Mouse (Mus musculus): Measurements from ENCODE around the gene March10.
A peak's percentile ranks its signal among the peaks of the same experiment; 100 is the strongest.

March10 gene

GRCm38 (mm10) chr11:105466756-105467155 is 10.2 kb upstream of the March10 start:
- peak; percentile 38 for DNase-seq (ENCODE audit: inconsistent ontology term)

- DNase-seq (ENCODE audit: inconsistent ontology term): no peak
Observed at GRCm38 (mm10) chr11:105465488-105465887, 9.0 kb upstream of the March10 start.

- no peak for DNase-seq (ENCODE audit: inconsistent ontology term)
Observed at GRCm38 (mm10) chr11:105464430-105464967, 8.0 kb upstream of the March10 start.

- DNase-seq (ENCODE audit: inconsistent ontology term): peak; percentile 47
Observed at GRCm38 (mm10) chr11:105459900-105460299, 3.4 kb upstream of the March10 start.

- DNase-seq (ENCODE audit: inconsistent ontology term): no peak
Observed at GRCm38 (mm10) chr11:105457041-105457440, 506 bp upstream of the March10 start.

GRCm38 (mm10) chr11:105455118-105455517 is 1.4 kb downstream of the March10 start:
- no peak for DNase-seq (ENCODE audit: inconsistent ontology term)

GRCm38 (mm10) chr11:105453084-105453483 is 3.5 kb downstream of the March10 start:
- no peak for DNase-seq (ENCODE audit: inconsistent ontology term)

GRCm38 (mm10) chr11:105452504-105452903 is 4.0 kb downstream of the March10 start:
- DNase-seq (ENCODE audit: inconsistent ontology term): no peak

- peak; percentile 35 for DNase-seq (ENCODE audit: inconsistent ontology term)
Observed at GRCm38 (mm10) chr11:105451553-105452135, 4.9 kb downstream of the March10 start.

GRCm38 (mm10) chr11:105449581-105450315 is 6.8 kb downstream of the March10 start:
- no peak for DNase-seq (ENCODE audit: inconsistent ontology term)

GRCm38 (mm10) chr11:105447661-105448060 is 8.9 kb downstream of the March10 start:
- no peak for DNase-seq (ENCODE audit: inconsistent ontology term)

- no peak for DNase-seq (ENCODE audit: inconsistent ontology term)
Observed at GRCm38 (mm10) chr11:105446221-105446620, 10.3 kb downstream of the March10 start.

GRCm38 (mm10) chr11:105445741-105446140 is 10.8 kb downstream of the March10 start:
- no peak for DNase-seq (ENCODE audit: inconsistent ontology term)

- DNase-seq (ENCODE audit: inconsistent ontology term): no peak
Observed at GRCm38 (mm10) chr11:105444929-105445328, 11.6 kb downstream of the March10 start.

GRCm38 (mm10) chr11:105443505-105443904 is 13.0 kb downstream of the March10 start:
- no peak for DNase-seq (ENCODE audit: inconsistent ontology term)

GRCm38 (mm10) chr11:105439796-105440195 is 16.7 kb downstream of the March10 start:
- DNase-seq (ENCODE audit: inconsistent ontology term): peak; percentile 27

- DNase-seq (ENCODE audit: inconsistent ontology term): no peak
Observed at GRCm38 (mm10) chr11:105438907-105439306, 17.6 kb downstream of the March10 start.

- DNase-seq (ENCODE audit: inconsistent ontology term): no peak
Observed at GRCm38 (mm10) chr11:105426441-105426840, 30.1 kb downstream of the March10 start.

GRCm38 (mm10) chr11:105424643-105425042 is 31.9 kb downstream of the March10 start:
- DNase-seq (ENCODE audit: inconsistent ontology term): no peak

GRCm38 (mm10) chr11:105420671-105421450 is 35.7 kb downstream of the March10 start:
- no peak for DNase-seq (ENCODE audit: inconsistent ontology term)

GRCm38 (mm10) chr11:105419946-105420345 is 36.6 kb downstream of the March10 start:
- no peak for DNase-seq (ENCODE audit: inconsistent ontology term)

GRCm38 (mm10) chr11:105414009-105414408 is 42.5 kb downstream of the March10 start:
- no peak for DNase-seq (ENCODE audit: inconsistent ontology term)
